Mouse (Mus musculus): Measurements from ENCODE around the gene Pacsin1.
"Not testable (repeated sequence)": the region's sequence is repeated elsewhere in the genome, so short reads cannot be mapped to it uniquely, and the experiment has no call there.

Gene Pacsin1

DNA sequence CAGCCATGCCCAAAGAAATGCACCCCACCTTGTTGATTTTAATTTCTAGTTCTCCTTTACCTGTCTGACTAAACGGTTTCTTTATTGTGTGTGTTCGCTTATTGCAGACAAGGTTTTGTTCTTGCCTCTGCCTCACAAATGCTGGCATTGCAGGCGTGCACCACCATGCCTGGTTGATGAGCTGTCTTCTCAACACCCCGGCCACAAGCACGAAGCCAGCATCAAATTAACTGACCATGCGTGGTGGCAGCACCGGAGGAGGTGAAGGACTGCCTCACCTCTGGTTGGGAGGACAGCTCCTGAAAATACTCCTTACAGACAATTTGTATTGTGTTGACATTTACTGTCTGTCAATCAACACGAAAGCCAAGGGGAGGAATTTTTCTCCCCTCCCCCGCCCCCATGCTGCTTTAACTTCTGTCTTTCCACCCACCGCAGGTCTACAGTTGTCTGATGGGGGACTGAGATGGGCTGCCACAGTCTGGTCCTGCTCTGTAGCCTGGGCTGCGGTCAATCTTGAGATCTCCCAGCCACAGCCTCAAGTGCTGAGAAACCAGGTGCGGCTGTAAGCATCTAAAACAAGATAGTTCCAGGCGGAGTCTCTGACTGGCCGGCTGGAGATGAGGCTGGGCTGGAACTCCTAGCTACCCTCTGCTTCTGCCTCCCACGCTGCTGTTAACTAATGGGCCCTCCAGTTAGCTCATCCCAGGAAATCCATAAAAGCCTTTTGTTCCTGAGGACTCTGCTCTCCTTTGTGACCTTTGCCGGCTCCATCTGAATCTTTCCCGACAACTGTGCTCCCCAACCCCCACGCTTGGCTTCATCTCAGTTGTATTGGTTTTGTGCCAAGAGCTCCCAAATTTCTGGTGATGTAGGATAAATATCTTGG, 18.9 kb upstream of the Pacsin1 start, which contains the start of gene Rps10:
Gene Rps10 (minus strand): TSS at position 538 of the 889 bp plus-strand sequence.
- no peak for DNase-seq (ENCODE audit: low spot score)

DNA sequence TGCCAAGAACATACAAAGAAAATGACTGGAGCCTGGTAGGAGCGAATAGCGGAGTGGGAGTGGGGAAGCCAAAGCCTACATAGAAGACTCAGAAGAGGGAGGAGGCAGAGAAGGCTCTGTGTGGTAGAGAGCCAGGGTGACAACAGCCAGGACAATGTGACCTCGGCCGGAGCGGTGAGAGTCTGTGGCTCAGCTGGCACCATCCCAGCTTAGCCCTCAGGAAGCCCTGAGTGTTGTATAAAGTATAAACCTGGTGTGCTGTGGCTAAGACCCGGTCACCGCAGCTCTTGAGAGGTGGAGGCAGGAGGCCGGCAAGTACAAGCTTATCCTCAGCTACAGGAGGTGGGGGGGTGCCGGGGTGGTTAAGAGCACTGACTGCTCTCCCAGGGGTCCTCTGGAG, 18.0 kb upstream of the Pacsin1 start:
- DNase-seq (ENCODE audit: low spot score) = no peak

DNA sequence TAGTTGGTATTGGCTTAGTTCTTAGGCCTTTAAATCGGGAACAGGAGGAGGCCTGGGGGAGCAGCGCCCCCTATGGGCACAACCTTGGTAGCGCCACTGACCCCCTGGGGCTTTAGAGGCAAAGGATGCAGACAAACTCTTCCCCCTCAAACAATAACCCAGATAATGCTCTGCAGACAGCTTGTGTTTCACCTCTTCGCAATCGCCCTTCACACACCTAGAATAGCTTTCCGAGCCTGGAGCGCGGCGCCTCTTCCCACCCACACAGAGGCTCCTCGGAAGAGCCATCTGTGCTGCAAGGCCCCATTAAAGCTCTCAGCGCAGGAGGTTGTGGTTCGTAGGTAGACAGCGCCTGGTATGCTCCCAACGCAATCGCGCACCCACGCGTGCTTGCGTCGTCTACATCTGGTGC, 16.4 kb upstream of the Pacsin1 start:
- peak; percentile 26 for DNase-seq (ENCODE audit: low spot score)

DNA sequence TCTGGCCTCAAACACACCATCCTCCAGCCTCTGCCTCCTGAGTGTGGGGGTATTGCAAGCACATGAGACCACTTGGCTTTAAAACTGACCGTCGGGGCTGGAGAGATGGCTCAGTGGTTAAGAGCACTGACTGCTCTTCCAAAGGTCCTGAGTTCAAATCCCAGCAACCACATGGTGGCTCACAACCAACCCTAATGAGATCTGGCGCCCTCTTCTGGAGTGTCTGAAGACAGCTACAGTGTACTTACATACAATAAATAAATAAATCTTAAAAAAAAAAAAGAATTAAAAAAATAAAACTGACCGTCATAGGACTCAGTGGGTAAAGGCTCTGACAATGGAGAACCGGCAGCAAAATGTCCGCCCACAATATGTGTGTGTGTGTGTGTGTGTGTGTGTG, 15.5 kb upstream of the Pacsin1 start:
- DNase-seq (ENCODE audit: low spot score) = not testable (repeated sequence)

DNA sequence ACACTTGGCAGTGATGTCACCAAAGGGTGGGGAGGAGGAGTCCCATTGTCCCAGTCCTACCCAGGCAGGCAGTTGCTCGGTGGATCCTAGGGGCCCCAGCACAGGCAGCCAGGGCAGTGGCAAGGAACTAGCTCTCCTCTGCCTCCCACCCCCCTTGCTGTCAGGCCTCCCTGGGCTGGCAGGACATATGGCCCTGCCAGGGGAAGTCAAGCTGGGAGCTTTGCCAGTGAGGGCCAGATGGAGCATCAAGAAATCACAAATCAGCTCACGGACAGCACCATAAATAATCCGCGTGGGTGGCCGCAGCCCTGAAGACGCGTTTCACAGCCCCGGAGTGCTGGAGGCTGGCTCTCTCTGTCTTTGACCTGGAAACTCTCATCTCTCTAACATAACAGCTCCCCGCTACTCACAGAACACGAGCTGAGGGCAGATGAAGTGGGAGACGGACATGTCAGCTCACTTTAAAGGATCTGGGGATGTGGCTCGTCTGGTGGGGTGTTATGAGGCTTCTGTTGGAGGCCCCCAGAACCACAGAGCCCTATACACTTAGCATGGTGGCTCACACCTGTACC, 12.7 kb upstream of the Pacsin1 start:
- DNase-seq (ENCODE audit: low spot score) = no peak

DNA sequence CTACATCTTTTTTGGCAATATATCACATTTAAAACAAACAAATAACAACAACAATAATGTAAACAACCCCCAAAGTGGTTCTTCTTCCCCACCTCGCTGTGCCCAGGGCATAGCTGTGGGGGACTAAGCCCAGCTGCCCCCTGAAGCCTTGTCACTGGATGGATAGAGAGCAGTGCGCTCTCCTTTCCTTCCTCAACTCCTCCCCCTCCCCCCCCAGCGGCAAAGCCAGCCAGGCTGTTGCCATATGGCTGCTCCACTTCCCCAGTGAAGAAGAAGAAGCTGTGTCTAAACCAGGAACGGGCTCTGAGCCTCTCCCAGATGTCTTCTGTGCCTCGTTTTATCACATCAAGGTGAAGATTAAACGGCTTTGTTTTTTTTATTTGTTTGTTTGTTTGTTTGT, 12.2 kb upstream of the Pacsin1 start:
- no peak for DNase-seq (ENCODE audit: low spot score)

DNA sequence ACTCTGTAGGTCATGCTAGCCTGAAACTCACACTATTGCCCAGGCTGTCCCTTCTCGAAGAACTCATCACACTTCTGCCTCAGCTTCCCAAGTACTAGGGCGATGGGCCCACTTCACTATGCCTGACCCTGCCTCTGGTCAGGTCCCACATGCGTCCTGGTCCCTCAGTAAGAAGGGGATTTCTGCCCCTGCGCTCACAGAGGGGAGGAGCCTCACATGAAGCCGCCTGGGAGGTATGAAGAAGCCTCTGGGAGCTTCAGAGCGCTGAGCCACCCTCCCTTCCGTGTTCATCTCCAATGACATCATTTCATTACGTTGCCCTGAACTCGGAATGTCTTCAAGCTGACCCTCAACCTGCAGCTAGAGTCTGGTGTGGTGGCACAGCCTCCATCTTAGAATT, 11.6 kb upstream of the Pacsin1 start:
- DNase-seq (ENCODE audit: low spot score) = no peak

DNA sequence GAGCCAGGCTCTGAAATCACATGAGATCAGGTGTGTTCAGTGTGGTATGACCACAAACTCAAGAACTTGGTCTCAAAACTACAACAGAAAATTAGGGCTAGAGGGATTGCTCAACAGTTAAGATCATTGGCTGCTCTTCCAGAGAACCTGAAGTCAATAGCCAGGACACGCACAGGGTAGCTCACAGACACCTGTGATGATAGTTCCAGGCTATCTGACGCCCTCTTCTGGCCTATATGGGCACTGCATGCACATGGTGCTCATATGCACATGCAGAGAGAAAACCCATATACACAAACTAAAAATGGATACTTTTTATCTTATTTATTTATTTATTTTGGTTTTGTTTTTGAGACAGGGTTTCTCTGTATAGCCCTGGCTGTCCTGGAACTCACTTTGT, 10.7 kb upstream of the Pacsin1 start:
- DNase-seq (ENCODE audit: low spot score) = no peak

DNA sequence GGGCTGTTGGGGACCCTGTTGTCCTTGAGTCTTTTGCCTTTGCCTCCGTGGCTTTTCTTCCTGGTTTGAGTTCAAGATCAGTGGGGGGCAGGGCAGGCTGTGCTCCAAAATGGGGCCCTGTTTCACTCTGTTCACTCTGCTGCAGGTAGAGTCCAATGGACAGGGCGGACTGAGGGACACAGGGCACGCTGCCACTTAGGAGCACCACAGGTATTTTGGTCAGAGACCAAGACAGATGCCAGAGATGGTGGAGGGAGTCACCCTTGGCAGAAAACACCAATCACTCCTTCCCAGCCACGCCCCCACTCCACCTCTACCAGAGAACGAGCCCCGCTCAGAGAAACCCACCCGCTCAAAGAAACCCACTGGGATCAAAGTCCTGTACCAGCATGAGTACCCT, 9.5 kb upstream of the Pacsin1 start:
- DNase-seq (ENCODE audit: low spot score) = no peak

DNA sequence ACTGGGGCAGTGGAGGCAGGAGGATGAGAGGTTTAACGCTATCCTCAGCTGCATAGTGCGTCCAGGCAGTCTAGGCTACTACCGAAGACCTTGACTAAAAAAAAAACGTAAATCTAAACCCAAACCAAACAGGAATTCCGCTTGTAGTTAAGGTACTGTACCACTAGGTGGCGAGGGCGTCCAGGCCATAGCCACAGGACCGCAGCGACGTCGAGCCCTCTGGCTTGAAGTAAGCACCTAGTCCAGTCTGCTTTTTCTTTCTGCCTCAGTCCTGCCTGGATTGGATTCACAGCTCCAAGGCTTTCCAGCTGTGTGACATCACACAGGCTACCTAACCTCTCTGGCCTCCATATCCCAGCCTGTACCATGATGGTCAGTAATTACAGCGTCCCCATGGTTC, 5.1 kb upstream of the Pacsin1 start:
- peak; percentile 59 for DNase-seq (ENCODE audit: low spot score)

DNA sequence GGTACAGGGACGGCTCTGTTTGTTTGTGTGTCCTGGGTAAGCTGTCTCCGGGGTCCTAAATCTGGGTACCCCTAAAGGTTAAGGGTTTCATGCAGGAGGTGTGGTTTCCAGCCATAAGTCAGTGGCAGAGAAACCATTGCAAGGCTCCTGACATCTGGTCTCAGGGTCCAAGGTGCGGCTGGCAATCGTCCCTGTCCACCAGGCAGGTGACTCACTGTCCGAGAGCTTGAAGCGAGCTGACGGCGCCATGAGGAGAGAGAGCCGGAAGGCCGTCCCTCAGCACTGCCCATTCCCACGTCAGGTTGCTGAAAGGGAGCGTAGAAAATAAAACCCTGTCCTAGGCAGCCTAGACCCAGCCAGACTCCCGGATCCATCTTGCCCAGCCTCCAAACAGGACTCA, 4.7 kb upstream of the Pacsin1 start:
- no peak for DNase-seq (ENCODE audit: low spot score)

DNA sequence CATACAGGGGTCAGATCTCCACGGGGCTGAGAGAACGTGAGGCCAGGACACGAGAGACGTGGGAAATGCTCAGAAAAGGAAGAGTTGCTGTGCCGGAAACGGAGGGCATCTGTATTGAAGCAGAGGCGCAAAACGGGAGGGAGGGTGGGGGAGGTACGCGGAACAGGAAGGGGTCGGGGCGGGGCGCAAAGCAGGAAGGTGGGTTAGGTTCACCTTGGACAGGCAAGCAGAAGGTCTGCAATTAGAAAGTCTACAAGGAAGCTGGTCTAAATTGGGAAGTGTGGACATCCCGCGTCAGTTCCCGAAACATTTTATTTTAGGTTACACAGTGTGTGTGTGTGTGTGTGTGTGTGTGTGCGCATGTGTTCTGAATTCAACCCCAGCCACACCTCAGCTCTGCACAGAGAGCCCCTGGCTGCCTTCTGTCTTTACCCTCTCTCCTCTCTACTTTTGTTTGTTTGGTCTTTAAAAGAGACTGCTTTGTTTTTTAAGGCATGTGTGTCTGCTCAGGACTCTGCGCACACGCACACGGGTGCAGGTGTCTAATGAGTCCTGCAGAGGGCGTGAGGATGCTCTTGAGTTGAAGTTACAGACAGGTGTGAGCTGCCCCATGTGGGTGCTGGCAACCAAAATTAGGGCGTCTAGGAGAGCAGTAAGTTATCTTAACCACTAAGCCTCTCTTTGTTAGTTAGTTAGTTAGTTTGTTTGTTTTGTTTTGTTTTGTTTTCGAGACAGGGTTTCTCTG, 3.1 kb upstream of the Pacsin1 start:
- DNase-seq (ENCODE audit: low spot score) = no peak

DNA sequence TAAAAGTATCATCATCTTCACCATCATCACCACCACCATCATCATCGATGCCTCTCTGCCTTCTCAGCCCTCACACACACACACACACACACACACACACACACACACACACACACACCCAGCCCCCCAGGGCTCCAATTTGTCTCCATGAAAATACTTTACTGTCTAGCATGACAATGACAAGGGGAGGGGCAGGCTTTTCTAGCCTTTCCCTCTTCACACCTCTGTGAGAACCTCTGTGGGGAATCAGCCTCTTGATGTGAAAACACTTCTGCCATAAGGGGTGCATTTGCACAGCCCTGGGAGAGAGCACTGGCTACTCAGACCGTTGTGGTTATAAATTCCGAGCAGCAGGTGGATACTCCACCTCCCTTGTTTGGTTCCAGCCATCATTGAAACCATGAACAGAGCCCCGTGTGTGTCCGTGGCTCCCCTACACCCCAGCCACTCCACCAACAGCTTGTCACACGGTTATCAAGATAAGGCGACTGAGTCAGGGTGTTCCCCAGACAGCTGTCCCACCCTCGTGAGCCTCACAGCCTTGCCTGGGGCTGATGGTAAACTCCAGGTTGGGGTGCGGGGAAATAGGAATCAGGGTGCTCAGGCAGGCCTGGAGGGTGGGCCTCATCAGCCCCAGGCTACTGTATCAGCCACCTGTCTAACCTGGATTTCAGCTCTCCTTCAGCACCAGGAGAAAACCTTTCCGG, 1.9 kb upstream of the Pacsin1 start:
- DNase-seq (ENCODE audit: low spot score) = no peak

DNA sequence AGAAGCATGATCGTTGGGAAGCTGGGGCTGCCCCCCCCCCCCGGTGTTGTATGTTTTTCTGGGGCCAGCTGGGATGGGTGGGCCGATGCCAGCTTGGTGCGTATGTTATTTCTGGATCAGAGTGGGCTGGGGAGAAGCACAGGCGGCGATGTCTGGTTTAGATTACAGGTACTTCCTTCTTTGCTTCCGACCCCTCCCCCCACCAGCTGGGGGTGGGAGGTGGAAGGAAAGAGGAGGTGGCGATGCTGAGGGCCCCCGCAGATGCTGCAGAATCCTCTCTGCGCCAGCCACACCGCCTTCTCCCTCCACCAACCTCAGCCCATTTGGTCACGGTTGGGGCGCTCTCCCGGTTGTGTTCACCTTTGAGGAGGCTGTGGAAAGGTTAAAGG, 696 bp downstream of the Pacsin1 start:
- DNase-seq (ENCODE audit: low spot score) = no peak

DNA sequence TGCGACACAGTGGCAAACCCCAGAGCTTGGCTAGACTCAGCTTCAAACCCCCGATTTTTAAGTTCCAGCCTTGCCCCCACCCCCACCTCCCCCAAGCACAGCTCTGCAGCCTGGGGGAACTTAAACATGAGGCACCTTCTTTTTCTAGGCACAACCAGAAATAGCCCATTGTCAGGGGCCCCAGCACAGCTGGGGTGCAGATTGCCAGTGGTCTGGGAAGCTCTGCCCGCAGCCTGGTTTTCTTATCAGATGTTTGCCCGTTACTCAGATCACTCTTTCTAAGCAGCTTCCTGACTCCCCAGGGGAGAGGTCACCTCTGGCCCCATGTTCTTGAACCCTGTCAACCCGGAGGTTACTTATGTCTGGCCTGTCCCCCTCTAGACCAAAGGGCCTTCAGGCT, 1.1 kb downstream of the Pacsin1 start:
- no peak for DNase-seq (ENCODE audit: low spot score)

DNA sequence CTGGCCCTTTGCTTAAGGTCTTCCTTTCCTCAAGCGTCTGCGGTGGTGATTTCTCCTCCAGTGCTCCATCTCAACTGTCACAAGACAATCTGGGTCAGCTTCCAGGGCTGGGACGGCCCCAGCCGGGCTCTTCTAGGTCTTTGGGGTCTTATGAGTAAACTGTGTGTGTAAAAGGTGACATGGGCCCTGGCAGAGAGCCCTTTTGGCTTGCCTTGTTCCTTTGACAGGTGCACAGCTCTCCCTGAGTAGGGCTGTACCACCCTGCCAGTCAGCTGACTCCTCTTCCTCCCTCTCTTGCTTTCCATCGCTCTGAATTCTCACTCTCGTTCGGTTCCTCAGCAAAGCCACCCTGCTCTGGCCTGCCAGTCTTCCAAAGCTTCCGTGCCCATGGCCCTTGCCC, 1.8 kb downstream of the Pacsin1 start:
- DNase-seq (ENCODE audit: low spot score) = no peak

DNA sequence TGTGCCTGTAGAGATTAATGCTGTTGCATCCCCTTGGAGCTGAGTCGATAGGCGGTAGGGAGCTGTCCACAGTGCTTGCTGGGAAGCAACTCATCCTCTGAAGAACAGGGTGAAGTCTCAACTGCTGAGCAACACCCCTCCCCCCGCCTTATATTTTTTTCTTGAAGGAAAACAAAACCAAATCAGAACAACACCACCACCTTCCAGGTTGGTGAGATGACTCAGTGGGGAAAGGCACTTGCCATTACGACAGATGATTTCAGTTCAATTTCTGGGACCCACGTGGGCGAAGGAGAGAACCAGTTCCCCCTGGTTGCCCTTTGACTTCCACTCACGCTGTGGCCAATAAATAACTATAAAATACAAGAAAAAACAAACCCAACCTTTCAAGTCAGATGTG, 3.5 kb downstream of the Pacsin1 start:
- DNase-seq (ENCODE audit: low spot score) = no peak

DNA sequence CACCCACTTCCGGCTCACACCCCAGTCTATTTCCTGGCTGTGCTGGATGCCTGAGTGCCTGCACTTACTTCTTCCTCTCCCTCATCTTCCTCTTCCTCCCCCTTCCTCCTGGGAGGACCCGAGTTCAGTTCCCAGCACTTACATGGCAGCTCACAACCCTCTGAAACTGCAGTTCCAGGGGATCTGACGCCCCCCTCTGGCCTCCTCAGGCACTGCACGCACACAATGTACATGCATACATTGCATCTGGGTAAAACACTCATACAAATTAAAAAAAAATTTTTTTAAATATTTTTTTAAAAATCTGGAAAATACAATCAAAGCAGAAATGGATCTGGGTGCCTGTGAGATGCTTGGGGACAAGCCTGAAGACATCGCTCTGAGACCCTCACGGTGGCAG, 16.4 kb downstream of the Pacsin1 start:
- DNase-seq (ENCODE audit: low spot score) = no peak

DNA sequence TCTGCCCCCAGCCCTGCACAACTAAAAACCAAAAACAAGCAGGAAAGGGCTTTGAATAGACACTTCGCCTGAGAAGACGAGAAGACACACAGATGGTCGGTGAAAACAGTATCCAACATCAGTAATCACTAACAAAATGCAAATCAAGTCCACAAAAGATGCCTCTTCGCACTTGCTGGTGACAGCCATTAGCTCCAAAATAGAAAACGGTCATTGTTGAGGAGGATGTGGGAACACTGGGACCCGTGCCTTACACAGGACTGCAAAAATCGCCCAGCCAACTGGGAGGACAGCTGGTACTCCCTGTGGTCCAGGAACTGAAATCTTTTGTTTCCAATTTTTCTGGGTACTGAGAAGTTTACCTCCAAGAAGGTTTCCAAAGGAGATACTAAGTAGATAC, 18.6 kb downstream of the Pacsin1 start:
- no peak for DNase-seq (ENCODE audit: low spot score)

DNA sequence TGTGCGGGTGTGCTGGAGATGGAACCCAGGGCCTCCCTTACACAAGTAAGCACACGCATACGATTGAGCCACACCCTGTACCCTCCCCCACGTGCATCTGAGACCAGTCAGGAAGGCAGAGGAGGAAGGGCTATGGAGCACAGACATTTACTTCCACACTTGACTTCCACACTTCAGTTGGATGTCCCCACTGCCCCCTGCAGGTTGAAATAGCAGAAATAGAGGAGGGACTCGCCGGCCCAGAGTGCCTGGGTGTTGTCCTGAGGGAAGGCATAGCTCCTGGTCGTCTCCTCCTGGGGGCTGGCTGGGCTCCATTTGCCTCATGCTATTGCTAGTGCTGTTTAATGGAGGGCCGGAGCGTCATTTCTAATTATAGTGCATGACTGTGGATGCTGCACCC, 20.1 kb downstream of the Pacsin1 start:
- DNase-seq (ENCODE audit: low spot score) = no peak

DNA sequence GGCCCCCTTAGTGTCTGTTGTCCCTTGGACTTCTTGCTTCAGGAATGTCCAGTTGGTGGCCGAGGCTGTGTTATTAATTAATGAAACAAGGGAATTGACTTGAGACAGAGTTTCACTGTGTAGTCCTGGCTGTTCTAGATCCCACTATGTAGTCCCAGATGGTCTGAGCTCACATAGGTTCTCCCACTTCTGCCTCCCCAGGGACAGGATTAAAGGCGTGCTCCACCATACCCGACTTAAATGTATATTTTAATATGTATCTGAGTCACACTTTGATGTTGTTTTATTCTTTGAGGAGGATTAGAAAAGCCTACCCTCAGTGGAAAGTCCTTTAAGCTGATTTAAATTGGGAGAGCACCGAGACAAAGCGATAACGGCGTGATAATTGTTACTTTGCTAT, 21.0 kb downstream of the Pacsin1 start:
- DNase-seq (ENCODE audit: low spot score) = no peak

DNA sequence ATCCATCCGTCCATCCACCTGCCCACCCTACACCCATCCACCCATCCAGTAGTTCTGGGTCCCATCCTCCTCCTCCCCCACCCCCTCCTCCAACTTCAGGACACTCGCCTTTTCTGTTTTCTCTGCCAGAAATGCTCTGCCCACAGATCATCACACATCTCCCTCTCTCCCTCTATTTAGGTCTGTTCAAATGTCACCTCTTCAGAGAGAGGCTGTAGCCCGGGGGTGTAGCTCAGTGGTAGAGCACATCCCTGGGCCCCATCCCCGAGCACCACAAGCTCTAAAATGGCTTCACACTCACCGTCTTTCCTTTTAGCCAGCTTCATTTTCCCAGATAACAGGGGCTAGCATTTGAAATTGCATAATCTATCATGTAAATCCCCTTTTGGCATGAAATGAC, 22.4 kb downstream of the Pacsin1 start:
- no peak for DNase-seq (ENCODE audit: low spot score)

All from spleen, adult 12 weeks (tissue).